Mouse (Mus musculus): ENCODE measurements at regions not wholly inside any gene's neighbourhood (a gene's known extent, or its start where the extent isn't known, plus 50 kb on each side); places are given as distances from the start of the nearest gene placed in this dataset.
"Not testable (repeated sequence)": the region's sequence is repeated elsewhere in the genome, so short reads cannot be mapped to it uniquely, and the experiment has no call there.

GRCm38 (mm10) chr2:63580489-63581139 is 396.5 kb upstream of the Kcnh7 start:
- H3K9me3 ChIP-seq (replicated peaks; ENCODE audit: control insufficient read depth, low read length) = no peaks in the 10 kb centered on the region
- WGBS = 48% methylated on average over 4 of the region's 4 CpGs
- TF ChIP-seq CTCF (IDR thresholded peaks at IDR 0.05; ENCODE audit: low read depth) (no peak), EP300 (IDR thresholded peaks at IDR 0.05; ENCODE audit: low read depth) (no peak)
- H3K4me3 ChIP-seq (ENCODE audit: low read depth, low read length) = no peak overlapping the region
- H3K27me3 ChIP-seq (ENCODE audit: control insufficient read depth, insufficient read depth, low read length) = no peaks in the 10 kb centered on the region
- no peak overlapping the region for H3K4me2 ChIP-seq (ENCODE audit: low read depth, low read length)
- DNase-seq (ENCODE audit: low spot score) (no peak), ATAC-seq (ENCODE audit: insufficient read depth, low read depth) (no peak)
- H3K4me1 ChIP-seq (ENCODE audit: control insufficient read depth, insufficient read depth) = no peaks in the 10 kb centered on the region
- no peak overlapping the region for H3K9ac ChIP-seq (replicated peaks; ENCODE audit: low read depth, low read length)
- no peaks in the 10 kb centered on the region for H3K36me3 ChIP-seq (replicated peaks; ENCODE audit: control insufficient read depth, insufficient read depth, low read length)
- H3K27ac ChIP-seq (ENCODE audit: low read depth) = no peak overlapping the region

- H3K27ac ChIP-seq (ENCODE audit: low read depth) = no peak overlapping the region
- H3K4me3 ChIP-seq (ENCODE audit: low read depth, low read length) = no peak overlapping the region
- no peaks in the 10 kb centered on the region for H3K36me3 ChIP-seq (replicated peaks; ENCODE audit: control insufficient read depth, insufficient read depth, low read length)
- H3K4me1 ChIP-seq (ENCODE audit: control insufficient read depth, insufficient read depth) = no peaks in the 10 kb centered on the region
- no peak overlapping the region for H3K9ac ChIP-seq (replicated peaks; ENCODE audit: low read depth, low read length)
- DNase-seq (ENCODE audit: low spot score) (no peak), ATAC-seq (ENCODE audit: insufficient read depth, low read depth) (no peak)
- WGBS = 70% methylated on average over 5 of the region's 5 CpGs
- H3K9me3 ChIP-seq (replicated peaks; ENCODE audit: control insufficient read depth, low read length) = no peaks in the 10 kb centered on the region
- H3K4me2 ChIP-seq (ENCODE audit: low read depth, low read length) = no peak overlapping the region
- TF ChIP-seq EP300 (IDR thresholded peaks at IDR 0.05; ENCODE audit: low read depth) (no peak), CTCF (IDR thresholded peaks at IDR 0.05; ENCODE audit: low read depth) (no peak)
- H3K27me3 ChIP-seq (ENCODE audit: control insufficient read depth, insufficient read depth, low read length) = no peaks in the 10 kb centered on the region
Observed at GRCm38 (mm10) chr2:63575172-63575571, 391.1 kb upstream of the Kcnh7 start.

- H3K36me3 ChIP-seq (replicated peaks; ENCODE audit: control insufficient read depth, insufficient read depth, low read length) = no peaks in the 10 kb centered on the region
- 0 out of 2 replicates have a peak, but pooled peaks cover 4% of the 10 kb centered on the region for H3K9me3 ChIP-seq (replicated peaks; ENCODE audit: control insufficient read depth, low read length)
- no peak overlapping the region for H3K4me2 ChIP-seq (ENCODE audit: low read depth, low read length)
- ATAC-seq (ENCODE audit: insufficient read depth, low read depth) = no peak
- no peak overlapping the region for H3K4me3 ChIP-seq (ENCODE audit: low read depth, low read length)
- DNase-seq (ENCODE audit: low spot score) = no peak
- no peak overlapping the region for H3K27ac ChIP-seq (ENCODE audit: low read depth)
- no peaks in the 10 kb centered on the region for H3K27me3 ChIP-seq (ENCODE audit: control insufficient read depth, insufficient read depth, low read length)
- no peak for TF ChIP-seq CTCF (IDR thresholded peaks at IDR 0.05; ENCODE audit: low read depth)
- no peak for TF ChIP-seq EP300 (IDR thresholded peaks at IDR 0.05; ENCODE audit: low read depth)
- no peak overlapping the region for H3K9ac ChIP-seq (replicated peaks; ENCODE audit: low read depth, low read length)
- WGBS = 28% methylated on average over 4 of the region's 4 CpGs
- no peaks in the 10 kb centered on the region for H3K4me1 ChIP-seq (ENCODE audit: control insufficient read depth, insufficient read depth)
Observed at GRCm38 (mm10) chr2:63574008-63574703, 390.1 kb upstream of the Kcnh7 start.

- no peak for TF ChIP-seq EP300 (IDR thresholded peaks at IDR 0.05; ENCODE audit: low read depth)
- no peak for TF ChIP-seq CTCF (IDR thresholded peaks at IDR 0.05; ENCODE audit: low read depth)
- Histone ChIP-seq H3K4me3 (ENCODE audit: low read depth, low read length) (no peak overlapping the region), H3K9me3 (replicated peaks; ENCODE audit: control insufficient read depth, low read length) (0 out of 2 replicates have a peak, but pooled peaks cover 4% of the 10 kb centered on the region), H3K9ac (replicated peaks; ENCODE audit: low read depth, low read length) (no peak overlapping the region), H3K27ac (ENCODE audit: low read depth) (no peak overlapping the region), H3K4me2 (ENCODE audit: low read depth, low read length) (no peak overlapping the region), H3K4me1 (ENCODE audit: control insufficient read depth, insufficient read depth) (no peaks in the 10 kb centered on the region), H3K27me3 (ENCODE audit: control insufficient read depth, insufficient read depth, low read length) (no peaks in the 10 kb centered on the region), H3K36me3 (replicated peaks; ENCODE audit: control insufficient read depth, insufficient read depth, low read length) (no peaks in the 10 kb centered on the region)
- ATAC-seq (ENCODE audit: insufficient read depth, low read depth) (no peak), DNase-seq (ENCODE audit: low spot score) (no peak)
- 34% methylated on average over 9 of the region's 9 CpGs for WGBS
Observed at GRCm38 (mm10) chr2:63573015-63573807, 389.1 kb upstream of the Kcnh7 start.

- H3K27me3 ChIP-seq (ENCODE audit: control insufficient read depth, insufficient read depth, low read length) = no peaks in the 10 kb centered on the region
- H3K9me3 ChIP-seq (replicated peaks; ENCODE audit: control insufficient read depth, low read length) = no peaks in the 10 kb centered on the region
- no peaks in the 10 kb centered on the region for H3K36me3 ChIP-seq (replicated peaks; ENCODE audit: control insufficient read depth, insufficient read depth, low read length)
- no peak overlapping the region for H3K4me3 ChIP-seq (ENCODE audit: low read depth, low read length)
- no peaks in the 10 kb centered on the region for H3K4me1 ChIP-seq (ENCODE audit: control insufficient read depth, insufficient read depth)
- TF ChIP-seq EP300 (IDR thresholded peaks at IDR 0.05; ENCODE audit: low read depth) (no peak), CTCF (IDR thresholded peaks at IDR 0.05; ENCODE audit: low read depth) (no peak)
- no peak overlapping the region for H3K9ac ChIP-seq (replicated peaks; ENCODE audit: low read depth, low read length)
- ATAC-seq (ENCODE audit: insufficient read depth, low read depth) (no peak), DNase-seq (ENCODE audit: low spot score) (no peak)
- no peak overlapping the region for H3K27ac ChIP-seq (ENCODE audit: low read depth)
- no peak overlapping the region for H3K4me2 ChIP-seq (ENCODE audit: low read depth, low read length)
- WGBS = 75% methylated on average over 3 of the region's 3 CpGs
Observed at GRCm38 (mm10) chr2:63556858-63557419, 372.9 kb upstream of the Kcnh7 start.

DNA sequence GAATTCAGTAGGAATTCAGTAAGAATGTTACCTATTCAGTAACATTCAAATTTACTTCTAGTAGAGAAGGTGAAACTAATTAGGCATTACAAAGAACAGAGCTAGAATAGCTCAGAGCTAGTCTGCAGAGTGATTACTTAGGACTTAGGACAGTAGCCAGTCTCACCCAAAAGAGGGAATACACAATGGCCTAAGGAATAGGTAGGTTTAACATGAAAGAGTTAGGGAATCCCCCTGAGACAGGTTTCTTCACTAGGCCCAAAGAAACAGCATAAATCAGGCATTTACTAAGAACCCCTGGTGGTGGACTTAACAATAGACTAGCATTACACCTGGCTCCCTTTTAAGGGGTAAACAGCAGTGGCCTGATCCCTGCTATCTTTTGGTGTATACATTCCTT is 357.7 kb upstream of the Kcnh7 start:
- H3K27ac ChIP-seq (ENCODE audit: low read depth); H3K4me3 ChIP-seq (ENCODE audit: low read depth, low read length); H3K9me3 ChIP-seq (replicated peaks; ENCODE audit: control insufficient read depth, low read length); H3K36me3 ChIP-seq (replicated peaks; ENCODE audit: control insufficient read depth, insufficient read depth, low read length); ATAC-seq (ENCODE audit: insufficient read depth, low read depth); H3K9ac ChIP-seq (replicated peaks; ENCODE audit: low read depth, low read length); H3K27me3 ChIP-seq (ENCODE audit: control insufficient read depth, insufficient read depth, low read length); DNase-seq (ENCODE audit: low spot score); H3K4me1 ChIP-seq (ENCODE audit: control insufficient read depth, insufficient read depth); H3K4me2 ChIP-seq (ENCODE audit: low read depth, low read length): not testable (repeated sequence)

Data from heart, postnatal 0 days (tissue).